Mouse (Mus musculus): ENCODE measurements around the gene Mast2. TPM values are rescaled to one million over a fixed set of nuclear protein-coding genes. Genes with fewer than 3 reads are reported as not detected.

Mast2 gene
- total RNA-seq, 2 experiments from 2014 or later = 105 to 111 TPM

DNA sequence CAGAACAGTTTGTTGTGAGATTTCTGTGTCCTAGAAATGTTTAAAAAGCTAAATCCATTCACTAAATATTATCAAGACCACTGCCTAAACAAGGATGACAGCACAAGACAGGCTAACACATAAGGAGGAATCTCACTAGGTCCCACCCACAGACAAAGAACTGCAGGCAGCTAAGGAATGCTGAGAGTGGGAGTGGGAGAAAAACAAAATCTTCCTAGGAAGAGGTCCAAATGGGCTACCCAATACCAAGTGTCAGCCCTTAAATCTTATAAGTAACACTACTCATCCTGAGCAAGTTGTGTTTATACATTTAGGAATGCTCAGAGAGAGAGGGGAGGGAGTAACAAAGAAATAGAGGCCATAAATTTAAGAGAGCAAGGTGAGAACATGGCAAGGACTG, 52.6 kb downstream of the Mast2 start:
- no peak for DNase-seq

DNA sequence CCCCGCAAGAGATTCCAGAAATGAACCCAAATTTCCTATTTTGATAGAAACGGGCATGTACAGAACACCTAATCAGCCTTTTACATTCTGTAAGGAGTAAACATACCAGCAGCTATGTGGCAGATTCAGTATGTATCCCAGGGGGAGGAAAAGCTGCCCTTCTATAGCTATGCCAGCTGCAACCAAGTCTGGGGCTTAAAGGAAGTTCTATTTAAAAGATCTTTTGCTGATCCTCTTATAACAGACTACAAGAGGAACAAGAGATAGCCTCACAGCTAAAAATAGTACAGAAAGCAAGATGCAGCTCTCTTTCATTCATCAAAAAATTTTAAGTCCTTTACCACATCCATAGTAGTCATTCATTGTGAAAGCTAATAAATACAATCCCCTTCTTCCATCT, 57.3 kb downstream of the Mast2 start:
- no peak for DNase-seq

- DNase-seq = peak in 1 of 2 experiments; percentile 23
Observed at GRCm38 (mm10) chr4:116405955-116406351, 58.0 kb downstream of the Mast2 start.

DNA sequence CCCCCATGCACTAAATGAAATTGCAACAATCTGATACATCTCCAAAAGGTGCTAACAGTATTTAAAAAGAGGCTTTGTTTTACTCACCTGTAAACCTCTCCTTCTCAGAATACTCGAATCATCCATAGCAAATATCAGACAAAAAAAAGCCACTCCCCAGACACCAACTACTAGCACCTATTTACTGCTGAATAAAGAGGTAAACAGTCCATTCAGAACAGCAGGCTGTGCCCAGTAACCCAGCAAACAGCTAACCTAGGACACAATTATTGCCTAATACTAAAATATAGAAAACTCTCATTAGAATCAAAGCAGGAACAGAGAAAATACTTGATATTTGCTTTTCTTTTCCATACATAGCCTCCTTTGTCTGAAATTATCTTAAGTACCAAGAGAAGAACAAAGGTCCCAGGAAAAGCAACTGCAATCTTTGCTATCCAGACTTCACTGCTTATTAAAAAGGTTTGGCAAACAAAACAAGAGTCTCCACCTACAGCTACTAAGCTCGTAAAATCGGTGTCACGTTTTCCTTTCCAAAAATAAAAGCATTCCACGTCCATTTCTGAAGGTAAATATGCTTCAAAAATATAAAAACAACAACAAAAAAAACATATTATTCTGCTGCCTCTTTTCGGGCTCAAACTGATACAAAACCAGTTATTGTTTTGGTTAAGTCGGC, 58.6 kb downstream of the Mast2 start:
- DNase-seq = no peak

DNA sequence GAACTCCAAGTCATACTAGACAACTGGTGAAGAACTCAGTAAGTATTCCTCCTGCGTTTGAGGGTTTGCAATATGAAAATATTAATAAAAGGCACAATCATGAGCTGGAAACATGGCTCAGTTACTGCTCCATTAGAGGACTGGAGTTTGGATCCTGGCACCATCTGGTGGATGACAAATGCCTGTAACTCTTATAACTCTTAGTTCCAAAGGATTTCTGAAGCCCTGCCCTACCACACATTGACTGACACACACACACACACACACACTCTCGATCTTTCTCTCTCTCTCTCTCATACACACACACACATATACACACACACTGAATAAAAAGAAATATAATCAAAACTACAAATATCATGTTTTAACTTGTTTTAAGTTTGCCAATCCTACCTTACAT, 60.1 kb downstream of the Mast2 start:
- DNase-seq = peak; percentile 22 to 26

DNA sequence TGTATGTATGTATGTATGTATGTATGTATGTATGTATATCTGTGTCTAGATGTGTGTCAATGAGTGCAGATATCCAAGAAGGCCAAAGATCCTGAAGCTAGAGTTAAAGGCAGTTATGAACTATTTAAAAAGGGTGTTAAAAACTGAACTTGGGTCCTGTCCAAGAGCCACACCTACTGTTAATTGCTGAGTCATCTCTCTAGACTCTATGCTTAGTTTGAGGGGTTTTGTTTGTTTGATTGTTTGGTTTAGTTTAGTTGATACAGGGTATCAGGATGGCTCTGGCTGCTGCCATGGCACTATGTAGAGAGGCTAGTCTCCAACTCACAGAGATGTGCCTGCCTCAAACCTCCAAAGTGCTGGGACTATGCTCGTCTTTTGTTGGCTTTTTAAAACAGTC, 61.3 kb downstream of the Mast2 start:
- DNase-seq = no peak

- DNase-seq = no peak
Observed at GRCm38 (mm10) chr4:116398051-116398450, 65.9 kb downstream of the Mast2 start.

- DNase-seq = peak; percentile 67 to 68
Observed at GRCm38 (mm10) chr4:116377973-116378667, 85.9 kb downstream of the Mast2 start.

GRCm38 (mm10) chr4:116371676-116372075, 92.3 kb downstream of the Mast2 start:
- DNase-seq = peak; percentile 85 to 90

DNA sequence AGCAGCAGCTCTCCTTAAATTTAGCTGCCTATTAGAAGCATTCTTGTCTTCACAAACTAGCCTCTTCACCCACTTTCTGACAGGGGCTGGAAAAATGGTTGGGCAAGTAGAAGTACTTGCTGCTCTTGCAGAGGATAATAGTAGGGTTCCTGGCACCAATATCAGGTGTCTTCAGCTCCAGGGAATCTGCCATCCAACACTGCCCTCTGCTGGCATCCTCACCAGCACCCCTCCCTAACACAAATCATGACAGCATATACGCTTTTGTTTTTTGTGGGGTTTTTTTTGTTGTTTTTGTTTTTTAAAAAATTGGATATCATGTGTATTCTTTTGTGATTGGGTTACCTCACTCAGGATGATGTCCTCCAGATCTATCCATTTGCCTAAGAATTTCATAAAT, 105.9 kb downstream of the Mast2 start:
- DNase-seq = no peak

- DNase-seq = no peak
Observed at GRCm38 (mm10) chr4:116352919-116353318, 111.1 kb downstream of the Mast2 start.

- DNase-seq = no peak
Observed at GRCm38 (mm10) chr4:116352496-116352895, 111.5 kb downstream of the Mast2 start.

DNA sequence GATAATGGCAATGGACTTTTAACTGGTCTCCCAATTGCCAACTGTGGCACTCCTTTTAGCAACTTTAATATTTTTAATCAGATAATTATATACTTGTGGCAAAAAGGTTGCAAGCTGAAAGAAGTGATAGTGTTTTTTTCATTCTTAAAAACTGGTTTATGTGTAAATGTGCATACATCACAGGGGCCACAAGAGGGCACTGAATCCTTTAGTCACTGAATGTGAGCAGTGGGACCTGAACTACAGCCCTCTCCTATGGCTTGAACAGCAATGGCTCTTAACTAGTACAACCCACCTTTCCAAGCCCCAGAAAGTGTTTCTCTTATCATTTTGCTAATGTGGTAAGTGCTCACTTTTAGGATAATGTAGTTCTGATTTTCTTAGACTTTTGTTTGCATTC, 121.9 kb downstream of the Mast2 start:
- peak; percentile 34 to 78 for DNase-seq

GRCm38 (mm10) chr4:116336294-116336693, 127.7 kb downstream of the Mast2 start:
- no peak for DNase-seq

GRCm38 (mm10) chr4:116329256-116329655, 134.7 kb downstream of the Mast2 start:
- DNase-seq = no peak

GRCm38 (mm10) chr4:116322127-116322526, 141.9 kb downstream of the Mast2 start:
- peak; percentile 50 to 59 for DNase-seq

GRCm38 (mm10) chr4:116317575-116317974, 146.4 kb downstream of the Mast2 start:
- DNase-seq = no peak

GRCm38 (mm10) chr4:116304551-116304950, 159.4 kb downstream of the Mast2 start:
- peak in 1 of 2 experiments; percentile 27 for DNase-seq

GRCm38 (mm10) chr4:116300878-116301355, 163.1 kb downstream of the Mast2 start:
- DNase-seq = peak; percentile 46 to 50

- DNase-seq = no peak
Observed at GRCm38 (mm10) chr4:116293296-116293695, 170.7 kb downstream of the Mast2 start.

GRCm38 (mm10) chr4:116291561-116291960, 172.4 kb downstream of the Mast2 start:
- DNase-seq = no peak

DNA sequence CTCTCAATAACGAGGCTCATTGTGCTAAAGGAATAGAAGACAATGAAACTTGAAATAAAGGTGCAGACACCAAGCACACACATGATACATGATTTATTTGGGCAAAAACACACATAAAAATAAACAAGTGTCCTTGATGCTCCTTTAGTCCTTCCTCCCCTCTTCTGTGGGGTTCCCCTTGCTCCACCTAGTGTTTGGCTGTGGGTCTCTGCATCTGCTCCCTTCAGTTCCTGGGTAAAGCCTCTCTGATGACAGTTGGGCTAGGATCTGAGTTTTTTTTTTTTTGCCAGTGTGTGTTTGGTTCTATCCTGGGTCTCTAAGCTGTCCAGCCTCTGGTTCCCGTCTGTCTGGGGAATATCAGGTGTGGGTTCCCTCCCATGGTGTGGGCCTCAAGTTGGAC, 181.8 kb downstream of the Mast2 start:
- no peak for DNase-seq

DNA sequence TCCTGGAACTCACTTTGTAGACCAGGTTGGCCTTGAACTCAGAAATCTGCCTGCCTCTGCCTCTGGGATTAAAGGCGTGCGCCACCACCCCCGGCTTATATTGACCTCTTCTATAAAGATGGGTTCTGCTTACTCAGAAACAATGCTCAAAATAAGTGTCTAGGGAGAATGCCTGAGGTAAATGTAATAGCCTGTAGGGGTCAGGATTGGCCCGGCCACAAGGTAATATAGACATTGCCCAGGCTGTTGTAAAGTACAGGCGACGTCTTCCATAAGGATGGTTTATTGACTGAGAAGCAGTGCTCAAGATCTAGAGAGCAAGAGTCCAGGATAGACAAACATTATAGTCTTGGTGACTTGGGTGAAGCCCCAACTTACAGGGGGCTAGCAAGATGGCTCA, 195.8 kb downstream of the Mast2 start:
- no peak for DNase-seq

All from heart, adult 18-20 months (tissue).